Mouse (Mus musculus) hindbrain, embryonic 12.5 days (tissue): ENCODE results near the gene Rap2a. TPM values are rescaled to one million over a fixed set of nuclear protein-coding genes. Genes with fewer than 3 reads are reported as not detected.

Experiments used
- ATAC-seq: fragments of 200-750 bp; cut with Nextera tagmentation; 2 replicates; pipeline ENCODE4 v1.8.0; 2017; ENCODE audit warnings: moderate TSS enrichment; ENCODE audit not compliant: low FRiP score
- H3K27ac ChIP-seq: fragments of 300-500 bp; sonication (generic); 2 replicates; pipeline ENCODE4 v1.5.1; 2016; ENCODE audit warnings: mild to moderate bottlenecking
- H3K27me3 ChIP-seq: fragments of 300-500 bp; sonication (generic); 2 replicates; pipeline ENCODE4 v1.6.1; 2016; ENCODE audit warnings: mild to moderate bottlenecking
- H3K36me3 ChIP-seq: fragments of 300-500 bp; sonication (generic); 2 replicates; pipeline ENCODE4 v1.6.1; 2016; ENCODE audit warnings: mild to moderate bottlenecking
- H3K4me1 ChIP-seq: fragments of 300-500 bp; sonication (generic); 2 replicates; pipeline ENCODE4 v1.6.1; 2016
- H3K4me2 ChIP-seq: fragments of 300-500 bp; sonication (generic); replicated peaks from 2 replicates; pipeline ENCODE4 v1.6.1; 2016; ENCODE audit warnings: mild to moderate bottlenecking
- H3K4me3 ChIP-seq: fragments of 300-500 bp; sonication (generic); 2 replicates; pipeline ENCODE4 v1.5.1; 2016; ENCODE audit warnings: mild to moderate bottlenecking
- H3K9ac ChIP-seq: fragments of 300-500 bp; sonication (generic); 2 replicates; pipeline ENCODE4 v1.6.1; 2016; ENCODE audit warnings: mild to moderate bottlenecking, moderate library complexity
- H3K9me3 ChIP-seq: fragments of 300-500 bp; sonication (generic); replicated peaks from 2 replicates; pipeline ENCODE4 v1.6.1; 2016; ENCODE audit warnings: mild to moderate bottlenecking
- WGBS: fragments of 180-500 bp; shearing (Covaris S2); methylation state at CpG from one replicate; pipeline ENCODE4 v1.1.7; 2016; 5-methylcytosine and 5-hydroxymethylcytosine counted together
- polyA plus RNA-seq: library from polyadenylated mRNA; unstranded; fragments of >200 nt; fragmentation: Nextera tagmentation; extraction: Ambion mirVana; gene quantifications from 2 replicates; pipeline ENCODE4 v1.2.1, GENCODE M21; 2016

The Rap2a gene
- polyA plus RNA-seq, 1 experiment from 2014 or later: 22.4 TPM

DNA sequence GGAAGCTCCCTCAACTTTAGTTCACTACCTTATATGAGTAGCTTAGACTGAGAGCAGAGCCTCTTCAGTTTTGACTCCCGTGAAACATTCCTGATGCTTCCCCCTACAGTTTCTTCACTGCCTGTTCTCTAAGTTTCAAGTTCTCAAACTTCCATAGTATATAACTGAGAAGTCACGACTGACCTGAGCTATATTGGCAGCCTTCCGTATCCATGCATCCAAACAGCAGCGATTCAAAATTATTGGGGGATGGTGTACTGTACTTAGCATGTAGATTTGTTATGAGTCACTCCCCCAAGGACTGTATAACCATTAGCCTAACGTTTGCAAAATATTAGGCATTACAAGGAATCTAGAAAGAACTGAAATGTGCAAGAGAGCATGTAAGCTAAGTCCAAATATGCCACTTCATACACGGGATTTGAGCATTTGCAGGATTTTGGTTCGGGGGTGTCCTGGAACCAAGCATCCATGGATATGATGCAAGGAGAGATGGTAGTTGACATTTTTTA, 2.0 kb upstream of the Rap2a start:
- Histone ChIP-seq H3K4me1 (peaks cover 21% of the 10 kb centered on the region), H3K4me2 (peak overlapping the region; percentile 59), H3K9ac (no peak overlapping the region), H3K36me3 (no peaks in the 10 kb centered on the region), H3K27ac (no peak overlapping the region), H3K4me3 (0 out of 2 replicates have a peak overlapping the region, but pooled peaks have one; percentile 76), H3K9me3 (no peaks in the 10 kb centered on the region), H3K27me3 (no peaks in the 10 kb centered on the region)
- WGBS: 74% methylated on average over 7 of the region's 7 CpGs
- ATAC-seq: no peak

GRCm38 (mm10) chr14:120477288-120477981, 809 bp upstream of the Rap2a start:
- WGBS: under 1% methylated on average over 46 of the region's 46 CpGs
- H3K36me3 ChIP-seq: no peaks in the 10 kb centered on the region
- peak overlapping the region; percentile 76 for H3K4me3 ChIP-seq
- peak overlapping the region; percentile 91 for H3K27ac ChIP-seq
- peak; percentile 97 for ATAC-seq
- H3K4me2 ChIP-seq: peak overlapping the region; percentile 73
- peak overlapping the region; percentile 86 for H3K9ac ChIP-seq
- no peaks in the 10 kb centered on the region for H3K9me3 ChIP-seq
- H3K27me3 ChIP-seq: no peaks in the 10 kb centered on the region
- peaks cover 21% of the 10 kb centered on the region for H3K4me1 ChIP-seq

DNA sequence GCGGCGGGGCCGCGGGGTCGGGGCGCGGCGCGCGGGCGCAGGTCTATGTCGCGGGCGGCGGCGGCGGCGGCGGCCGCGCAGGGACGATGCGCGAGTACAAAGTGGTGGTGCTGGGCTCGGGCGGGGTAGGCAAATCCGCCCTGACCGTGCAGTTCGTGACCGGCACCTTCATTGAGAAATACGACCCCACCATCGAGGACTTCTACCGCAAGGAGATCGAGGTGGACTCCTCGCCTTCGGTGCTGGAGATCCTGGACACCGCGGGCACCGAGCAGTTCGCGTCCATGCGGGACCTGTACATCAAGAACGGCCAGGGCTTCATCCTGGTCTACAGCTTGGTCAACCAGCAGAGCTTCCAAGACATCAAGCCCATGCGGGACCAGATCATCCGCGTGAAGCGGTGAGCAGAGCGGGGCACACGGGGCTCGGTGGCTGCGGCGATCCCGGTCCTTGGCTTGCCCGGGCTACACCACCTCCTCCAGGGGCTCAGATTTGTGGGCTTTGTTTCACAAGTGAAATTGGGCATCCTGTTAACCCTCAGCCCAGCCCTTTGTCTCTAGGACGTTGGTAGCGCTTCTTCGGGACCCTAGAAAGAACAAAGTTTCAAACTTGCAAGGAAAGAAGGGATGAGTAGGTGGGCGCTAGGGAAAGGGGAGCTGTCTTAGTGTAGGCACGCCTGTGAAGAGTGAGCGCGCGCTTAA, 547 bp downstream of the Rap2a start:
- Histone ChIP-seq H3K4me2 (peak overlapping the region; percentile 73), H3K36me3 (no peaks in the 10 kb centered on the region), H3K9me3 (no peaks in the 10 kb centered on the region), H3K4me1 (peaks cover 21% of the 10 kb centered on the region), H3K9ac (peak overlapping the region; percentile 86), H3K27me3 (no peaks in the 10 kb centered on the region), H3K4me3 (peak overlapping the region; percentile 76), H3K27ac (peak overlapping the region; percentile 91)
- WGBS: under 1% methylated on average over 59 of the region's 62 CpGs
- peak; percentile 28; the same call in 1 of the 2 replicates for ATAC-seq

DNA sequence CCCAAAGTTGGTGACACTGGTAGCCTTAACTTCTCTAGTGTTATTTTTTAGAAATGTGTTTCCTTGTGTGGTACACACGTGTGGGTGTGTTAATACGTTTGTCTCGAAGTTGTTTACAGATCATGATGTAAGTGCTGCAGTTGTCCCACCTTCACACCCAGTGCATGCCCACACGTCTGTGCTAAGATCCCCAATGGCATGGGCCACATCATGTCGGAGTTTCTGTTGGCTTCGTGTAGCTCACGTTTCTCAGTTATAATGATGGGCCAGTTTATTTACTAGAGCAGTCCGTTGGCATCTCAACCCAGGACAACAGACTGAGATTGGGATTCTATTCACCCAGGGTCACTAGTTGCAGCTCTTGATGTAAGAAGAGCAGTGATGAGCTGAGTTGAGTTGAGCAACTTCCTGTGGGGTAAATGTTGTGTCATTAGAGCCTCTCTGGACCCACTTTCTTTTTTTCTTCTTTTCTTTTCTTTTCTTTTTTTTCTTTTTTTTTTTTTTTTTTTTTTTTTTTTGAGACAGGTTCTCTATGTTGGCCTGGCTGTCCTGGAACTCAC, 2.2 kb downstream of the Rap2a start:
- no peak overlapping the region for H3K4me3 ChIP-seq
- H3K4me2 ChIP-seq: peak overlapping the region; percentile 73
- H3K27ac ChIP-seq: no peak overlapping the region
- H3K9ac ChIP-seq: no peak overlapping the region
- 84% methylated on average over 8 of the region's 8 CpGs for WGBS
- H3K27me3 ChIP-seq: no peaks in the 10 kb centered on the region
- 0 out of 2 replicates have a peak, but pooled peaks cover 2% of the 10 kb centered on the region for H3K36me3 ChIP-seq
- ATAC-seq: no peak
- H3K9me3 ChIP-seq: no peaks in the 10 kb centered on the region
- H3K4me1 ChIP-seq: peaks cover 21% of the 10 kb centered on the region

GRCm38 (mm10) chr14:120480927-120481326, 2.7 kb downstream of the Rap2a start:
- no peak for ATAC-seq
- Histone ChIP-seq H3K4me2 (no peak overlapping the region), H3K27me3 (no peaks in the 10 kb centered on the region), H3K9me3 (no peaks in the 10 kb centered on the region), H3K4me3 (no peak overlapping the region), H3K4me1 (peaks cover 21% of the 10 kb centered on the region), H3K36me3 (0 out of 2 replicates have a peak, but pooled peaks cover 2% of the 10 kb centered on the region), H3K9ac (no peak overlapping the region), H3K27ac (no peak overlapping the region)
- 89% methylated on average over 4 of the region's 4 CpGs for WGBS

GRCm38 (mm10) chr14:120484561-120484960, 6.3 kb downstream of the Rap2a start:
- Histone ChIP-seq H3K9ac (no peak overlapping the region), H3K27me3 (no peaks in the 10 kb centered on the region), H3K36me3 (0 out of 2 replicates have a peak, but pooled peaks cover 2% of the 10 kb centered on the region), H3K4me2 (no peak overlapping the region), H3K27ac (no peak overlapping the region), H3K4me1 (peaks cover 15% of the 10 kb centered on the region), H3K9me3 (no peaks in the 10 kb centered on the region), H3K4me3 (no peak overlapping the region)
- 85% methylated on average over 5 of the region's 5 CpGs for WGBS
- no peak for ATAC-seq

DNA sequence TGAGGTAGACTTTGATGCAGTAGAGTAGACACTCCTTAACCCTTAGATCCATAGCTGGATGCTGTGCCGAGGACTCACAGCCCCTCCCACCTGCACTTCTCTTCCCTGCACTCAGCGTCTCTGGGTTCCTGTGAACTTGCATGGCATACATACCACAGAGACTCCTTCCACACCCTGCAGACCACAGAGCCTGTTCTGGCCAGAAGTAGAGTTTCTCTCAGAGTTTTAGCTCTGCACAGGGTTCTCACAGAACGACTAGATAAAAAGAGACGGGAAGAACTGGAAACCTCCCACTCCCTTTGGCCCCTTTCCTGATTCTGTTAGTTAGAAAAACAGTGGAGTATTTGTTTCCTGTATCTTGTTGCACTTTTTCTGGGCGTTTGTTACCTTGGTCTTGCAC, 18.0 kb downstream of the Rap2a start:
- no peak for ATAC-seq
- 69% methylated on average over 5 of the region's 5 CpGs for WGBS
- H3K9me3 ChIP-seq: no peaks in the 10 kb centered on the region

DNA sequence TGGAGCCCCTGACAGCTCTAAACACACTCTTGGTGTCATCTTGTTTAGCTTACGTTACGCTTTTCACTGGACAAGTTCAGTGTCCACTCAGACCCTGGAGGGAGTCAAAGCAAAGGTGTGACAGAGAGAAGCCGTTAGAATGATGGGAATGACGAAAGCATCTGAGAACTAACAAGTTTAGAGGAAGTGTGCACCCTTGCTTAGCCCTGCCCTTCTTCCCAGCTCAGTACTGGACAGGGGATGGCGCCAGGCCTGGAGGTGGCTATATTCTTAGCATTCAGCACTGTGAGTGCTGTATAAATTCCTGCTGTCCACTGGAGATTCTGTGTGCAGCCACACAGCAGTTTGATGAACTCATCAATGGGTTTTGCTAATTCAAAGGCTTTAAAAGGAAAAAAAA, 18.6 kb downstream of the Rap2a start:
- 81% methylated on average over 5 of the region's 5 CpGs for WGBS
- ATAC-seq: no peak

More for the DNA sequence above, 18.0 kb downstream of the Rap2a start:
- H3K4me3 ChIP-seq: no peak overlapping the region
- no peak overlapping the region for H3K27ac ChIP-seq
- no peak overlapping the region for H3K9ac ChIP-seq
- no peaks in the 10 kb centered on the region for H3K27me3 ChIP-seq
- 0 out of 2 replicates have a peak, but pooled peaks cover 4% of the 10 kb centered on the region for H3K36me3 ChIP-seq
- H3K4me2 ChIP-seq: no peak overlapping the region
- H3K4me1 ChIP-seq: no peaks in the 10 kb centered on the region

DNA sequence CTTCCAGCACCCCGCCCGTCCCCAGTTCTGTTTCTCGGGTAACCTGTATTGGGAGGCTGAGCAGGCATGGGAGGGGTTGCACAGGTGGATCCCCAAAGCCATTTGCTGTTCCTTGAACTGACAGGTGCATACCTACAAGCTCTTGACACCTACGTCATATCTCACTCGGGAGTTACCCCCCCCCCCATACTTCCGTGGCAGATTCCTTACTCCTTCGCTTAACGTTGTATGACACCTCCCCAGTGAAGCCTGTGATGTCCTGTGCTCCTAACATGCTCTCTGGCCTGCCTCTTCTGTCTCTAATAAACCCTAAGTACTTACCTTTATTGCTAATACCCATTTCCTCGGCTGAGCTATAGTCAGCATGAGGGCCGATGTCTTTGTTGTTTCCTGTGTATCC, 20.9 kb downstream of the Rap2a start:
- ATAC-seq: no peak
- WGBS: 91% methylated on average over 10 of the region's 10 CpGs

More for the DNA sequence above, 18.6 kb downstream of the Rap2a start:
- no peak overlapping the region for H3K4me3 ChIP-seq
- no peaks in the 10 kb centered on the region for H3K27me3 ChIP-seq
- H3K4me1 ChIP-seq: no peaks in the 10 kb centered on the region
- H3K27ac ChIP-seq: no peak overlapping the region
- H3K4me2 ChIP-seq: no peak overlapping the region
- H3K9ac ChIP-seq: no peak overlapping the region
- H3K36me3 ChIP-seq: 0 out of 2 replicates have a peak, but pooled peaks cover 4% of the 10 kb centered on the region
- H3K9me3 ChIP-seq: no peaks in the 10 kb centered on the region

DNA sequence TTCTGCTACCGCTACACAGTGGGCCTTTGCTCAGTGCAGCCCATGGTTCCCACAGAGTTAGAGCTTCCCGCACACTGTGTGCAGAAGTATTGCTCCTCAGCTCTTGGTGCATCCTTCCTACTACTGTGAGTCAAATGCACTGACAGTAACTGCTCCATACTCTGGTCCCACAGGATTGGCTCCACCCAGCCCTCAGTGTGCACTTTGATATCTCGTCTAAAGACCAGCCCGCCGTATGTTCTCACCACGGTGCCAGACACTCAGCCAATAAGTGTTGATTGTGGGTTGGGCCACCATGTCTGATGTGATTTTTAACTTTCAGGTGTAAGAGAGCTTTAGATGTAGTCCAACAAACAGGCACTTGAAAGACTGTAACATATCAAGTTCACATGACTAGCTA, 21.4 kb downstream of the Rap2a start:
- no peaks in the 10 kb centered on the region for H3K4me1 ChIP-seq
- no peak overlapping the region for H3K27ac ChIP-seq
- H3K9me3 ChIP-seq: no peaks in the 10 kb centered on the region
- H3K4me3 ChIP-seq: no peak overlapping the region
- no peak for ATAC-seq
- no peak overlapping the region for H3K9ac ChIP-seq
- H3K4me2 ChIP-seq: no peak overlapping the region
- H3K36me3 ChIP-seq: peaks cover 12% of the 10 kb centered on the region
- WGBS: 92% methylated on average over 6 of the region's 6 CpGs
- H3K27me3 ChIP-seq: no peaks in the 10 kb centered on the region

More for the DNA sequence above, 20.9 kb downstream of the Rap2a start:
- no peaks in the 10 kb centered on the region for H3K9me3 ChIP-seq
- H3K4me1 ChIP-seq: no peaks in the 10 kb centered on the region
- H3K27me3 ChIP-seq: no peaks in the 10 kb centered on the region
- no peak overlapping the region for H3K4me2 ChIP-seq
- no peak overlapping the region for H3K4me3 ChIP-seq
- H3K9ac ChIP-seq: no peak overlapping the region
- no peak overlapping the region for H3K27ac ChIP-seq
- H3K36me3 ChIP-seq: peaks cover 9% of the 10 kb centered on the region; the same call in 1 of the 2 replicates

- H3K4me3 ChIP-seq: no peak overlapping the region
- no peak overlapping the region for H3K27ac ChIP-seq
- peaks cover 12% of the 10 kb centered on the region for H3K36me3 ChIP-seq
- 83% methylated on average over 12 of the region's 12 CpGs for WGBS
- no peak overlapping the region for H3K9ac ChIP-seq
- ATAC-seq: no peak
- no peaks in the 10 kb centered on the region for H3K4me1 ChIP-seq
- H3K4me2 ChIP-seq: no peak overlapping the region
- no peaks in the 10 kb centered on the region for H3K9me3 ChIP-seq
- H3K27me3 ChIP-seq: no peaks in the 10 kb centered on the region
Observed at GRCm38 (mm10) chr14:120500021-120500560, 21.8 kb downstream of the Rap2a start.

DNA sequence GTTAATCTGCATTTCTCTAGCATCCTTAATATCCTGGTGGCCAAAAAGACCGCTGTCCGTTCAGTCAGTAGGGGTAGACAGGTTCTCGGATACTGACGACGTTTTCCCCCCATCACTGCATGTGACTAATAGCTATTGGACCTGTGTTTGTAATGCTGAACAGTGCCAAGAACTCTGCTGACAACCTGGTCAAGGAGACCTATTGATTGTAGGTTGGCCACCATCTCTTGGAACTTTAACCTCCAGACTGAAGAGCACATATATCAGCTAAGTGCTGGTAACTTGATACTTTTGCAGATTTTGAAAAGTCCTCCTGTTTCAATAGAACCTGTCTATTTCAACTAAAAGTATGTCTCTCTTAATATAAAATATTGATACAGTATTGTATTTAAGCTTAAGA, 22.5 kb downstream of the Rap2a start:
- Histone ChIP-seq H3K4me3 (no peak overlapping the region), H3K9me3 (no peaks in the 10 kb centered on the region), H3K27me3 (no peaks in the 10 kb centered on the region), H3K36me3 (peaks cover 12% of the 10 kb centered on the region), H3K4me1 (no peaks in the 10 kb centered on the region), H3K4me2 (no peak overlapping the region), H3K27ac (no peak overlapping the region), H3K9ac (no peak overlapping the region)
- no peak for ATAC-seq
- 90% methylated on average over 5 of the region's 5 CpGs for WGBS
